Mouse (Mus musculus) left cerebral cortex, adult 18-20 months (tissue): Measurements from ENCODE around the gene Gm11115. TPM values are rescaled to one million over a fixed set of nuclear protein-coding genes. Genes with fewer than 3 reads are reported as not detected.

Source experiments
- DNase-seq, 2 experiments: peaks; one replicate each; pipeline ENCODE4 v3.0.0; 2021 to 2022; ENCODE audit warnings: low spot score in 2 of 2, mixed read lengths in 1 of 2
- long read RNA-seq, 2 experiments: library from polyadenylated mRNA; stranded (forward); transcript quantifications; one replicate each; pipeline ENCODE4 v2.0.0; 2021
- total RNA-seq, 2 experiments: library from RNA; stranded (reverse); gene quantifications; 2 replicates each; pipeline ENCODE4 v1.2.3; 2021

The Gm11115 gene
- total RNA-seq, result not detected
- long read RNA-seq, experiment 1, result 0 reads
- long read RNA-seq, experiment 2, result 0 reads

DNA sequence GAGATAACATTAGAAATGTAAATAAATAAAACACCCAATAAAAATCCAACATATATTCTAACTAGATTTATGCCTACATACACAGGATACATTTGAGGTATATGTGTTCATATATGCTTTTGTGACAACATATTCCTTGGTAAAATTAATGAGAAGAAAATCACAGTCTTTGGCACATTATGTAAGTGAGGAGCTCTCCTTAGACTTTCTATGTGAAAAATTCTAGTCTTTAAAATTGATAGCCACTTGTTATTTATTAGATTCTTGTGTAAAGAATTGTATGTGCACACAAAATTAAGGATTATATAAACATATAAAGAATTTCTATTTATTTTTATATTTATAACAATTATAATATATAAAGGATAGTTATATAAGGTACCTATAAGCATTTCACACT is at the start of gene Gm11115:
Gene Gm11115 (minus strand): TSS at position 101 of the 400 bp plus-strand sequence.
- no peak for DNase-seq

DNA sequence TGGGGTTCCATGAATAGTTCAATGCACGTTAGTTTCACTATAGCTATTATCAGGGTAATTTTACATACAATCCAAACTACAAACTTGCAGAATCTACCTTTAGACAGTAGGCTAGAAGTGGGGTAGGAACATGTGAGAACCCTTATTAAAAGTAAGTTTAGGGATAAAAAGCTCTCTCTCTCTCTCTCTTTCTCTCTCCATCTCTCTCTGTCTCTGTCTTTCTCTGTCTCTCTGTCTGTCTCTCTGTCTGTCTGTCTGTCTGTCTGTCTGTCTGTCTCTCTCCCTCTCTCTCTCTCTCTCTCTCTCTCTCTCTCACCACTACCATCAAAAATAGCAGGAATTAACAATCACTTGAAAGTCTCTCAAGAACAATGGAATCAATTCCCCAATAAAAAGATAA is 42.5 kb downstream of the Gm11115 start, which contains the start of gene Gm11116:
Gene Gm11116 (minus strand): TSS at position 101 of the 400 bp plus-strand sequence.
- DNase-seq, result no peak

Other genes with a start within 250 kb of the Gm11115 start
- not detected for gene Csn3, start 228.5 kb downstream of the Gm11115 start, total RNA-seq
- not detected for gene 2310003L06Rik, start 184.6 kb downstream of the Gm11115 start, total RNA-seq
- not detected for gene Gm28434, start 184.6 kb downstream of the Gm11115 start, total RNA-seq
- gene Cabs1, start 174.7 kb downstream of the Gm11115 start, total RNA-seq, result not detected
- gene Smr3a, start 151.6 kb downstream of the Gm11115 start, total RNA-seq, result not detected
- not detected for gene Smr2, start 67.5 kb downstream of the Gm11115 start, total RNA-seq
- gene Gm11116, start 42.6 kb downstream of the Gm11115 start, total RNA-seq, result not detected
- gene Gm7714, start 114.8 kb upstream of the Gm11115 start, total RNA-seq, result not detected
- not detected for gene Prol1, start 163.2 kb upstream of the Gm11115 start, total RNA-seq
- gene Amtn, start 222.0 kb upstream of the Gm11115 start, total RNA-seq, result not detected